Mouse (Mus musculus): ENCODE data around the gene Tnrc6c. TPM values are rescaled to one million over a fixed set of nuclear protein-coding genes. Genes with fewer than 3 reads are reported as not detected.

The Tnrc6c gene
- polyA plus RNA-seq, 1 experiment from 2014 or later: 15.4 TPM

DNA sequence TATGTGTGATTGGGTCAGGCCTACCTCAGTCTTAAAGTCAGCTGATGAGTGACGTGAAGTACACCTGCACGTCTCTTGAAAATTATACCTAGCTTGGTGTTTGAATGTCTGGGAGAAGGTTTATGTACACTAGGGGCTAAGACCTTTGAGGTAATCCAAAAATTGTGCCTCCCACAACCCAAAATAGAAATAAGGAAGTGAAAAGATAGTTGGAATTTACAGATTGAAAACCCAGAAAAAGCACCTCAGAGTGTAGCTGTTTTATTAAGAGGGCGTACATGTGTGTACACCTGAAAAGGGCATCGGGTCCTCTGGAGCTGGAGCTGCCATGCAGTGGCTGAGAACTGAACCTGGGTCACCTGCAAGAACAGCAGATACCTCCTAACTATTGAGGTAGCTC, 24.1 kb downstream of the Tnrc6c start:
- ATAC-seq (ENCODE audit: insufficient number of reproducible peaks, low FRiP score, low TSS enrichment, low read depth): no peak
- H3K4me3 ChIP-seq: no peak overlapping the region
- H3K4me1 ChIP-seq: no peaks in the 10 kb centered on the region
- no peak overlapping the region for H3K4me2 ChIP-seq
- no peaks in the 10 kb centered on the region for H3K36me3 ChIP-seq
- H3K9me3 ChIP-seq: no peaks in the 10 kb centered on the region
- no peak overlapping the region for H3K9ac ChIP-seq
- H3K27me3 ChIP-seq: no peaks in the 10 kb centered on the region
- no peak overlapping the region for H3K27ac ChIP-seq
- 83% methylated on average over 4 of the region's 4 CpGs for WGBS

DNA sequence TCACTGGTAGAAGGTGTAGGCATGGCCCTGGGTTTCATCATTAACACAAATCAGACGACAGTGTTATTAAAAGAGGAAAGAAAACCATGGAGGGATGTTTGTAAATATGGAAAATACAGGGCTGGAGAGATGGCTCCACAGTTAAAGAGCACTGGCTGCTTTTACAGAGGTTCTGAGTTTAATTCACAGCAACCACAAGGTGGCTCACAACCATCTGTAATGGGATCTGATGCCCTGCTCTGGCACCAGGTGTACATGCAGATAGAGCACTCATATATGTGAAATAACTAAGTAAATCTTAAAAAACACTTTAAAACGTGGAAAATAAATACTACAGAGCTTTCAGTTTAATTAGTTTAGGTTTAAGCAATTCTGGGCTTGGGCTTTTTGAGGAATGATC, 24.7 kb downstream of the Tnrc6c start:
- Histone ChIP-seq H3K9ac (no peak overlapping the region), H3K27me3 (no peaks in the 10 kb centered on the region), H3K9me3 (no peaks in the 10 kb centered on the region), H3K27ac (no peak overlapping the region), H3K4me2 (no peak overlapping the region), H3K4me3 (no peak overlapping the region), H3K4me1 (no peaks in the 10 kb centered on the region), H3K36me3 (no peaks in the 10 kb centered on the region)
- 53% methylated on average over 2 of the region's 2 CpGs for WGBS
- ATAC-seq (ENCODE audit: insufficient number of reproducible peaks, low FRiP score, low TSS enrichment, low read depth): no peak

DNA sequence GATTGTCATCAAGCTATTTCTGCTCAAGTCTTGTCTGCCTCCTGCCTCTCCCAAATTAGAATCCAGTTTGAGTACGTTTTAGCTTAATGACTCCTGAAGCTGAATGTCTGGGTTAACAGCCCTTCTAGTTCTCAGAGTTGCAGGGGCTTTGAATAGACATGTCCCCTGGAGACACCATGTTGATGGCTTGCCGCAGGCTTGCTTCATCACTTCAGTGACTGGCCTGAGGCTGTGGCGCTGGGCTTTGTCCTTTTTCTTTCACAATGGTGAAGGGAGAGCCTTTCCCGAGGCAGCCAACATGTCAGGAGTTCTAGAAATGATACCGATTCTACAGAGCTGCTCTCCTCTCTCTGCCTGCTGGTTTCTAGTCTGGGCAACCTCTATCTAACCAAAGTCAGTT, 30.6 kb downstream of the Tnrc6c start:
- H3K4me3 ChIP-seq: no peak overlapping the region
- no peak overlapping the region for H3K27ac ChIP-seq
- ATAC-seq (ENCODE audit: insufficient number of reproducible peaks, low FRiP score, low TSS enrichment, low read depth): no peak
- H3K36me3 ChIP-seq: no peaks in the 10 kb centered on the region
- no peak overlapping the region for H3K4me2 ChIP-seq
- no peaks in the 10 kb centered on the region for H3K27me3 ChIP-seq
- 47% methylated on average over 5 of the region's 5 CpGs for WGBS
- H3K9ac ChIP-seq: no peak overlapping the region
- no peaks in the 10 kb centered on the region for H3K9me3 ChIP-seq
- H3K4me1 ChIP-seq: peaks cover 26% of the 10 kb centered on the region

DNA sequence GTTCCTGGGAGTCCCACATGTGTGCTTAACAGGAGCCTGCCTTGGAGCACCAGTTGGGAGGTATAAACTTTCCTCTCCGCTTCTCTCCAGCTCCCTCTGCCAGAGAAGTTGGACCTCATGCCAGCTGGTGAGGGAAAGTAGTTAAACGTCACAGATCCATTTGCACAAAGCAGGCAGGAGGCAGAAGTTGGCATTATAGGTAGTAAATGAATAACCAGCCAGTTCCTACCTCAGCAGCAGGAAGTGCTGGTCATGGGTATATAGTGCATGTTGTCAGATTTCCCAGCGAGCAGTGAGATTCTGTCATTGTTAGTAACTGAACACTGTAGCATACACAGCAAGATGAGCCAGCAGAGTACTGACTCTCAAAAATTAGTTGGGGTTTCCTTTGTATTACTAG, 31.4 kb downstream of the Tnrc6c start:
- 28% methylated on average over 3 of the region's 3 CpGs for WGBS
- no peak overlapping the region for H3K4me2 ChIP-seq
- H3K27me3 ChIP-seq: no peaks in the 10 kb centered on the region
- no peak overlapping the region for H3K9ac ChIP-seq
- H3K4me3 ChIP-seq: no peak overlapping the region
- no peaks in the 10 kb centered on the region for H3K36me3 ChIP-seq
- no peak overlapping the region for H3K27ac ChIP-seq
- no peak for ATAC-seq (ENCODE audit: insufficient number of reproducible peaks, low FRiP score, low TSS enrichment, low read depth)
- no peaks in the 10 kb centered on the region for H3K9me3 ChIP-seq
- H3K4me1 ChIP-seq: peaks cover 26% of the 10 kb centered on the region

DNA sequence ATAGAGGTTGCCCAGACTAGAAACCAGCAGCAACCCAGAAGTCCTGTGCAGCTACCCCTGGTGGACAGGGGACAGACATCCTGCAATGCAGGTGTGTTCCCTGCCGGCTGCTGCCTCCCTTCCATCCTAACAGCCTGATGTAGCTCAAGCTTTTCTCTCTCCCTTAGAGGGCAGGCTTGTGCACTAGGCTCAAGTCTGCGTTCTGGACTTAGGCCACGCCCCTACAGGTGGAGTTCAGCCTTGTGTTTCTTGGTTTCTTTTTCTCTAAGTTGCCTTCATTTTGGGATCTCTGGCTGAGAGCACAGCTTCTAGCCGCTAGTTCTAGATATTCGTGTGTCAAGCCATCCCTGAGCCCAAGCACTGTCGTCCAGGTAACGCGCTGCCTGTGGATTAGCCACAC, 31.9 kb downstream of the Tnrc6c start:
- H3K4me2 ChIP-seq: no peak overlapping the region
- H3K36me3 ChIP-seq: no peaks in the 10 kb centered on the region
- no peak for ATAC-seq (ENCODE audit: insufficient number of reproducible peaks, low FRiP score, low TSS enrichment, low read depth)
- no peaks in the 10 kb centered on the region for H3K27me3 ChIP-seq
- H3K9ac ChIP-seq: no peak overlapping the region
- 55% methylated on average over 8 of the region's 8 CpGs for WGBS
- H3K27ac ChIP-seq: no peak overlapping the region
- H3K4me1 ChIP-seq: peaks cover 26% of the 10 kb centered on the region
- no peak overlapping the region for H3K4me3 ChIP-seq
- no peaks in the 10 kb centered on the region for H3K9me3 ChIP-seq

DNA sequence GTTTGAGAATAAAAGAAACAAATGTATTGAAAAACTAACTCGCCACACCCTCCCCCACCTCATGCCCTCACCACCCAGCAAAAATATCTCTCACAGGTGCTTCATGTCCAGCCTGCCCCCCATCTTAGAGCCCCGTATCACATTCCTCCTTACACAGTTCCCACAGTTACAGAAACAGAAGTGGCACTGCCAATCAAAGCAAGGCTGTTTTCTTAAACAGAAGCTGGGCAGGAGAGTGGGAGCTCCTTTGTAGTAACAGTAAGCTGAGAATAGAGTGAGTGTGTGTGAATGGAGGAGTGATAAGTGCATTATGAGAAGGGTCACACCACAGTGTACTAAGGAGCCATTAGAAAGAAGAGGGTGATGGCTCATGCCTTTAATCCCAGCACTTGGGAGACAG, 34.5 kb downstream of the Tnrc6c start:
- H3K27me3 ChIP-seq: no peaks in the 10 kb centered on the region

DNA sequence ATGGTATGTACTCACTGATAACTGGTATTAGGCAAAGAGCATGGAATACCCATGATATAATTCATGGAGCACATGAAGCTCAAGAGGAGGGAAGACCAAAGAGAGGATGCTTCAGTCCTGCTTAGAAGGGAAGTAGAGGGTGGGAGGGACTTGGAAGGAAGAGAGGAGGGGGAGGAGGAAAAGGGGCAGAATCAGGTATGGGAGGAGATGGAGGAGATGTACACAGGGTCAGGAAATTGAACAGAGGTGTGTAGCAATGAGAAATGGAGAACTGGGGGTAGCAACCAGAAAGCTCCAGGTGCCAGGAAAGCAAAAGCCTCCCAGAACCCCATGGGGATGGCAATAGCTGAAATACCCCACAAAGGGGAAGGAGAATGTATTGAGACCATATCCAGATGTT, 37.2 kb downstream of the Tnrc6c start:
- H3K27me3 ChIP-seq: no peaks in the 10 kb centered on the region
- H3K9me3 ChIP-seq: no peaks in the 10 kb centered on the region
- H3K4me1 ChIP-seq: peaks cover 13% of the 10 kb centered on the region
- H3K4me3 ChIP-seq: no peak overlapping the region
- H3K4me2 ChIP-seq: no peak overlapping the region
- no peak overlapping the region for H3K27ac ChIP-seq
- no peak for ATAC-seq (ENCODE audit: insufficient number of reproducible peaks, low FRiP score, low TSS enrichment, low read depth)
- H3K36me3 ChIP-seq: no peaks in the 10 kb centered on the region
- H3K9ac ChIP-seq: no peak overlapping the region

More for the DNA sequence above, 34.5 kb downstream of the Tnrc6c start:
- H3K4me3 ChIP-seq: no peak overlapping the region
- H3K9me3 ChIP-seq: no peaks in the 10 kb centered on the region
- no peak overlapping the region for H3K9ac ChIP-seq
- H3K27ac ChIP-seq: no peak overlapping the region
- H3K36me3 ChIP-seq: no peaks in the 10 kb centered on the region
- H3K4me2 ChIP-seq: no peak overlapping the region
- 82% methylated on average over 2 of the region's 2 CpGs for WGBS
- peaks cover 28% of the 10 kb centered on the region for H3K4me1 ChIP-seq
- no peak for ATAC-seq (ENCODE audit: insufficient number of reproducible peaks, low FRiP score, low TSS enrichment, low read depth)

DNA sequence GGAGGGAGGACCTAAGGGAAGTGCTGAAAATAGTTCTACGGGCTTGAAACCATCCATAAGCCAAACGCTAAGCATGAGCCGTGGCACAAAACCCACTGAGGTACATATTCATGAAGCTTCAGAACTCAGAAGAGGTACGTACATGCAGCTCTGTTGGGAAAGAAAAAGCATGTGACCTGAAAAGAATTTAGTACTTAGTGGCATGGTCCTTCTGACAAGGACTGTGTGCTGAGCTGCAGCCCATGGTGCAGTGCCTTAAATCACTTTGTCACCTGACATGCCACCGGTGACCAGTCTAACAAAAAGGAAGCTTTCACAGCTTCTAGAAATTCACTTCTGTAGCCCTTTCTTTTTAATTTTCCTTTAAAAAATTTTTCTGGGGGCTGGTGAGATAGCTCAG, 40.0 kb downstream of the Tnrc6c start:
- Histone ChIP-seq H3K9ac (no peak overlapping the region), H3K27me3 (no peaks in the 10 kb centered on the region), H3K9me3 (no peaks in the 10 kb centered on the region), H3K27ac (no peak overlapping the region), H3K4me2 (no peak overlapping the region), H3K4me1 (peaks cover 18% of the 10 kb centered on the region), H3K36me3 (no peaks in the 10 kb centered on the region), H3K4me3 (no peak overlapping the region)
- 81% methylated on average over 5 of the region's 5 CpGs for WGBS
- ATAC-seq (ENCODE audit: insufficient number of reproducible peaks, low FRiP score, low TSS enrichment, low read depth): no peak

DNA sequence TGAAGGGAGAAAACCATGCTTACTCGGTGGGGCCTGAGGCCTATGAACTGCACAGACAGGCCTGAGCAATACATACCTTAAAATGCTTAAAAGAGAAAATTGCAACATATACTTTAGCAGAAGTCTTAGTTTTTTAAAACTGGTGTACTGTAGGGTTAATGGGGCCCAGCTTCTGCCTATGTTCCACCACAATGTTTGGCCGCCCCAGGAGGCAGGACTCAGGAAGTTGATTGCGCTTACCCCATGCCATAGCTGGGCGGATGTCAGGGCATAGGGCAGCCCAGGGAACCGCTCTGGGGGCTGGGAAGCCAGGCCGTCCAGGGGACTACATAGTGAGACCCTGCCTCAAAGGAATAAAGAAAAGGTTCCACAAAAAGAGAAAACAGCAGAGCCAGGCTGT, 42.5 kb downstream of the Tnrc6c start:
- no peak overlapping the region for H3K4me3 ChIP-seq
- H3K36me3 ChIP-seq: no peaks in the 10 kb centered on the region
- 58% methylated on average over 6 of the region's 6 CpGs for WGBS
- no peak for ATAC-seq (ENCODE audit: insufficient number of reproducible peaks, low FRiP score, low TSS enrichment, low read depth)
- H3K9ac ChIP-seq: no peak overlapping the region
- no peaks in the 10 kb centered on the region for H3K27me3 ChIP-seq
- H3K4me1 ChIP-seq: peaks cover 16% of the 10 kb centered on the region
- 0 out of 2 replicates have a peak overlapping the region, but pooled peaks have one; percentile 17 for H3K27ac ChIP-seq
- H3K4me2 ChIP-seq: no peak overlapping the region
- no peaks in the 10 kb centered on the region for H3K9me3 ChIP-seq

DNA sequence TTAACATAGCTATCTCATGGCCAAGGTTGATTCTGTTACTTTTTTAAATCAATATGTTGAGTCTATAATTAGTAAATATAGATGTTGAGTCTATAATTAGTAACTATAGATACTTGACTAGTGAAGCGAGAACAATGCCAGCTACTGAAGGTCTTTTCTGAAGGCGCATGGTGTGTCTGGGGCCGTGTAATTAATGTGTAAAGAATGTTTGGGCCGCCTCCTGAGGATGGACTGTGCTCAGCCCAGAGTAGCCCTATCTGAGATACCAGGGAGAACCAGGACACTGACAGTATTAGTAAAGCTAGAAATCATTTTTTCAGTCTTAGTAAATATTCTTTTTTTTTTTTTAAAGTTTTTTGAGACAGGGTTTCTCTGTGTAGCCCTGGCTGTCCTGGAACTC, 46.8 kb downstream of the Tnrc6c start:
- Histone ChIP-seq H3K9ac (no peak overlapping the region), H3K27me3 (no peaks in the 10 kb centered on the region), H3K4me3 (no peak overlapping the region), H3K4me1 (peaks cover 16% of the 10 kb centered on the region), H3K27ac (no peak overlapping the region), H3K4me2 (no peak overlapping the region), H3K9me3 (no peaks in the 10 kb centered on the region), H3K36me3 (peaks cover 14% of the 10 kb centered on the region)
- ATAC-seq (ENCODE audit: insufficient number of reproducible peaks, low FRiP score, low TSS enrichment, low read depth): no peak
- 89% methylated on average over 4 of the region's 4 CpGs for WGBS

DNA sequence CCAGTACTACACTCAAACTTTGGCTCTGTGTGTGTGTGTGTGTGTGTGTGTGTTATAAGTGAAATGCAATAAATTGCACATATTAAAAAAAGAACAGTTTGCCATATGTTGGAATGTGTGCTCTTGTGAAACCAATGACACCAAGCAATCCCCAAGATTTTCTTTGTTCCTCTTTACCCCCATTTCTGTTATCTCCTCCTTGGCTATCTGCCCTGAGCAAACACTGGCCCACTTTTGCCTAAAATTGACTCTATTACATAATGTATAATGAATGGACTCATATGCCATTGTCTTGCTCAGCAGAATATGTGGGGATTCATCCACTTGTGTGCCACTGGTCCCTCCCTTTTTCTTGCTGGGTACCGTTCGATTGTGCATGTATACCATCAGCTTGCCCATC, 52.2 kb downstream of the Tnrc6c start:
- no peak for ATAC-seq (ENCODE audit: insufficient number of reproducible peaks, low FRiP score, low TSS enrichment, low read depth)
- H3K4me2 ChIP-seq: no peak overlapping the region
- 97% methylated on average over 2 of the region's 2 CpGs for WGBS

DNA sequence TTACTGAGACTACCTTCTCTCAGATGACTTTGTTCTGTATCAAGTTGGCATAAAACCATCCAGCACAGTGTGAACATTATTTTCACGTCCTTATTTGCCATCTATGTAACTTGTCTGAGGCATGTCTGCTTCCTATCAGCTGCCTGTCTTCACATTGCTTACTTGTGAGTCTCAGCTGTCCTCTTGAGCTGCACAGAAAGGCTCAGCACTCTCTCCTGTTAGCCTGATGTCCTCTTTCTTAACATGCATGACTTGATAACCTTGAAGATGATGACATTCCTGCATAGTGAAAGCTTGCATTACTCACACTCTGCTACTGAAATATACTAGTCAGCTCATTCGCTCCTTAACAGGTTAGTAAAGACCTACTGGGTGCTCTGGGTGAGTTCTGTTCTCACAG, 53.1 kb downstream of the Tnrc6c start:
- peaks cover 23% of the 10 kb centered on the region for H3K36me3 ChIP-seq
- no peak for ATAC-seq (ENCODE audit: insufficient number of reproducible peaks, low FRiP score, low TSS enrichment, low read depth)
- WGBS: 77% methylated on average over 2 of the region's 2 CpGs
- no peaks in the 10 kb centered on the region for H3K4me1 ChIP-seq
- H3K9ac ChIP-seq: no peak overlapping the region
- no peaks in the 10 kb centered on the region for H3K27me3 ChIP-seq
- H3K4me2 ChIP-seq: no peak overlapping the region
- H3K9me3 ChIP-seq: no peaks in the 10 kb centered on the region
- H3K27ac ChIP-seq: no peak overlapping the region
- no peak overlapping the region for H3K4me3 ChIP-seq

More for the DNA sequence above, 52.2 kb downstream of the Tnrc6c start:
- peaks cover 22% of the 10 kb centered on the region for H3K36me3 ChIP-seq
- H3K27me3 ChIP-seq: no peaks in the 10 kb centered on the region
- H3K4me3 ChIP-seq: no peak overlapping the region
- H3K27ac ChIP-seq: no peak overlapping the region
- H3K9ac ChIP-seq: no peak overlapping the region
- H3K4me1 ChIP-seq: no peaks in the 10 kb centered on the region
- no peaks in the 10 kb centered on the region for H3K9me3 ChIP-seq

DNA sequence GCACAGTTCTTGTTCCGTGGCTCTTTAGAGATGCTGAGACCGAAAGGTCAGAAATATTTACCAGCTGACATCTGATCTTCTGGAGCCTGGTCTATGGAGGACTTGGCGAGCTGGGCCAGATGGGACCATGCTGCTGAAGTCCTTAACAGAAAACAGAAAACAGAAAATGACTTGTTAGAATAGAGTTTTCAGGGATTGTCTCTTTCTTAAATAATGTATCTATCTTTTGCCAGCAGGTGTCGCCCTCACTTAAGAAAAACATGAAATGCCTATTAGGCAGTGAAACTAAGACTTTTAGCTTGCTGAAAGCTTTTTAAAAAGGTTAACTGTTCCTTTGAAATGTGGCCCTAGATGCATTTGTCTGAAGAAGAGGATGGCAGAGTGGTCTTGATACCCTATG, 55.2 kb downstream of the Tnrc6c start:
- 48% methylated on average over 4 of the region's 4 CpGs for WGBS
- Histone ChIP-seq H3K4me2 (no peak overlapping the region), H3K27ac (no peak overlapping the region), H3K27me3 (no peaks in the 10 kb centered on the region), H3K36me3 (peaks cover 27% of the 10 kb centered on the region), H3K9ac (no peak overlapping the region), H3K9me3 (no peaks in the 10 kb centered on the region), H3K4me3 (no peak overlapping the region), H3K4me1 (no peaks in the 10 kb centered on the region)
- ATAC-seq (ENCODE audit: insufficient number of reproducible peaks, low FRiP score, low TSS enrichment, low read depth): no peak
